Mouse (Mus musculus): ENCODE measurements around the gene Syndig1. TPM values are rescaled to one million over a fixed set of nuclear protein-coding genes. Genes with fewer than 3 reads are reported as not detected.

Gene Syndig1
- polyA plus RNA-seq, 1 experiment = 0.12 TPM

DNA sequence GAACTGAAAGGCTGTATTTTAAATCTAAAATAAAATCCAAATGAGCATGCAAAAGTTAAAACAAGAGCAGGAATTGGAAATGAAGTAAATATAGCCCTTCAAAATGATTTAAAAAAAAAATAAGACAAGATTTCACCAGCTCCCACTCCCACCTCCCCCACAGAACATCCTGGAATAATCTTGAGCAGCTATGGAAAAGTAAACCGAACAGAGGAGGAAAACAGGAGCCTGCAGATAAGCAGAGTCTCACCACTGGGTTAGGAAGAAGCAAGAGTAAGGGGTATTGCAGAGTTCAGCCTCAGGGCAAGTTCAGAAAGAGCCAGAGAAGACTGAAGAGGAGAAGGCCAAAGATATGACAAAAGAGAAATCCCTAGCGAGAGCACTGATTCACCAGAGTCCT is 48.9 kb downstream of the Syndig1 start:
- no peaks in the 10 kb centered on the region for H3K4me1 ChIP-seq (ENCODE audit: control insufficient read depth, insufficient read depth, low read length)
- no peaks in the 10 kb centered on the region for H3K36me3 ChIP-seq (ENCODE audit: control insufficient read depth, insufficient read depth, low read length)
- no peaks in the 10 kb centered on the region for H3K27me3 ChIP-seq (ENCODE audit: control insufficient read depth, insufficient read depth, low read length)
- no peak overlapping the region for H3K27ac ChIP-seq (ENCODE audit: control insufficient read depth, insufficient read depth, low read depth, low read length)
- TF ChIP-seq POLR2A (IDR thresholded peaks at IDR 0.05; ENCODE audit: control insufficient read depth, low read depth, low read length) (no peak), CTCF (IDR thresholded peaks at IDR 0.05; ENCODE audit: control insufficient read depth, insufficient read depth, insufficient replicate concordance, low read depth, low read length) (no peak)
- H3K4me3 ChIP-seq (ENCODE audit: control insufficient read depth, low read depth, low read length) = no peak overlapping the region

DNA sequence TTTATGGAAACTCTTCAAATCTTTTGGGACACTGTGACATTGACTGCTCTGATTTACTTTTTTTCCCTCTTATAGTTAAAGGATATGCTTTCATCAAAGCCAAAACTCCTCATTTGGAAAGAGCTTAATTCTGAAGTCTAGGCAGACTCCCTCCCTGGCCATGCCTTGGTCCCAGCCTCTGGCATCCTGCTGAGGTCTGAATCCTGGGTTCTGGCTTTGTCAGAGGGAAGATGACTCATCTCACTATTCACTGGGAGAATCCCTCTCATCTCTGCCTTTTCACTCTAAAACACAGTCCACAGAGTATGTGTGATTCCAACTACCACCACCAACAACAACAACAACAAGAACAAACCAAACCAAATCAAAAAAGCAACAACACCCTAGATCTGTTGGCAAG is 58.6 kb downstream of the Syndig1 start:
- Histone ChIP-seq H3K4me1 (ENCODE audit: control insufficient read depth, insufficient read depth, low read length) (no peaks in the 10 kb centered on the region), H3K36me3 (ENCODE audit: control insufficient read depth, insufficient read depth, low read length) (no peaks in the 10 kb centered on the region), H3K27me3 (ENCODE audit: control insufficient read depth, insufficient read depth, low read length) (no peaks in the 10 kb centered on the region), H3K4me3 (ENCODE audit: control insufficient read depth, low read depth, low read length) (no peak overlapping the region), H3K27ac (ENCODE audit: control insufficient read depth, insufficient read depth, low read depth, low read length) (no peak overlapping the region)
- TF ChIP-seq POLR2A (IDR thresholded peaks at IDR 0.05; ENCODE audit: control insufficient read depth, low read depth, low read length) (no peak), CTCF (IDR thresholded peaks at IDR 0.05; ENCODE audit: control insufficient read depth, insufficient read depth, insufficient replicate concordance, low read depth, low read length) (no peak)

DNA sequence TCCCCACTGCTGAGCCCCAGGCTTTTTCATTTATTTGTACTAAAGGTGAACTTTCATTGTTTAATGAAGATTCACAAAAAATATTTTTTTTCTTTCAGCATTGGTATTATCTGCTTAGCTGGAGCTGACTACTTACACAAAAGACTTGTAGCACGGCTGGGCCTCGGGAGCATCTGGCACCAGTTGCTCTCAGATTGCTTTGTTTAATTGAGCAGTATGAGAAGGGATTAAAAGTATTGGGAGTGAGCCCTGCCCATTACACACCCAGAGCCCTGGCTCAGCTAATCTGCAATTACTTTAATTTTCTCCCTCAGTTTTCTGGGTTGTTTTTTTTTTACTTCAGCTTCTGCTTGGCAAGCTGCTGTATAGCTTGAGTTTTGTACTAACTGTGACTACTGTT is 62.6 kb downstream of the Syndig1 start:
- TF ChIP-seq CTCF (IDR thresholded peaks at IDR 0.05; ENCODE audit: control insufficient read depth, insufficient read depth, insufficient replicate concordance, low read depth, low read length) (no peak), POLR2A (IDR thresholded peaks at IDR 0.05; ENCODE audit: control insufficient read depth, low read depth, low read length) (no peak)
- Histone ChIP-seq H3K4me1 (ENCODE audit: control insufficient read depth, insufficient read depth, low read length) (no peaks in the 10 kb centered on the region), H3K36me3 (ENCODE audit: control insufficient read depth, insufficient read depth, low read length) (no peaks in the 10 kb centered on the region), H3K27ac (ENCODE audit: control insufficient read depth, insufficient read depth, low read depth, low read length) (no peak overlapping the region), H3K27me3 (ENCODE audit: control insufficient read depth, insufficient read depth, low read length) (no peaks in the 10 kb centered on the region), H3K4me3 (ENCODE audit: control insufficient read depth, low read depth, low read length) (no peak overlapping the region)

DNA sequence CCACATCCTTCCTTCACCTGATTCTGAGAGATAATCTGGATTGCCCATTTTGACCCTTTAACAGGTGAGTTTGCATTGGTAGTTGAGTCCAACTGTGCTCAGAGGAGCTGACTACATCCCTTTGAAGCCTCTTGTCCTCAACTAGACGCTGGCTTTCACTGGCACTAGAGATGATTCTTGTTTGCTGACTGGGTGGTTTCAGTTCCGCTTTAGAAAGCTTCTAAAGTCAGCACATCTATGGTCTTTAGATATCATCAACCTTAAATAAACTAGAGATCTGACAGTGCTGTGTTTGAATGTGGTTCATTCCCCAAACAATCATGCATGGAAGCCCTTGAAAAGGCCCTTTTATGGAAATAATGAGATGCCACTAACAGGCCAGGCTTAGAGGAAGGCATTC is 67.3 kb downstream of the Syndig1 start:
- Histone ChIP-seq H3K27ac (ENCODE audit: control insufficient read depth, insufficient read depth, low read depth, low read length) (no peak overlapping the region), H3K4me3 (ENCODE audit: control insufficient read depth, low read depth, low read length) (no peak overlapping the region), H3K27me3 (ENCODE audit: control insufficient read depth, insufficient read depth, low read length) (no peaks in the 10 kb centered on the region), H3K36me3 (ENCODE audit: control insufficient read depth, insufficient read depth, low read length) (no peaks in the 10 kb centered on the region), H3K4me1 (ENCODE audit: control insufficient read depth, insufficient read depth, low read length) (no peaks in the 10 kb centered on the region)
- TF ChIP-seq POLR2A (IDR thresholded peaks at IDR 0.05; ENCODE audit: control insufficient read depth, low read depth, low read length) (no peak), CTCF (IDR thresholded peaks at IDR 0.05; ENCODE audit: control insufficient read depth, insufficient read depth, insufficient replicate concordance, low read depth, low read length) (no peak)

DNA sequence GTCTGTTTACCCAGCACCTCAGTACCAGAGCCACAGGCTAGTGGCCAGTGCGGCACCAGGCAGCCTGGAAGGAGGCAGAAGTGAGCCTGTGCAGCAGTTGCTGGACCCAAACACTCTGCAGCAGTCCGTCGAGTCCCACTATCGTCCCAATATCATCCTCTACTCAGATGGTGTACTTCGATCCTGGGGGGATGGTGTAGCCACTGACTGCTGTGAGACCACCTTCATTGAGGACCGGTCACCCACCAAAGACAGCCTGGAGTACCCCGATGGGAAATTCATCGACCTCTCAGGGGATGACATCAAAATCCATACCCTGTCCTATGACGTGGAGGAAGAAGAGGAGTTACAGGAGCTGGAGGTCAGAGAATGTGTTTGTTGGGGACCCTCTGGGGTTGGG is 70.6 kb downstream of the Syndig1 start:
- TF ChIP-seq CTCF (IDR thresholded peaks at IDR 0.05; ENCODE audit: control insufficient read depth, insufficient read depth, insufficient replicate concordance, low read depth, low read length) = no peak
- no peak for TF ChIP-seq POLR2A (IDR thresholded peaks at IDR 0.05; ENCODE audit: control insufficient read depth, low read depth, low read length)
- no peaks in the 10 kb centered on the region for H3K27me3 ChIP-seq (ENCODE audit: control insufficient read depth, insufficient read depth, low read length)

DNA sequence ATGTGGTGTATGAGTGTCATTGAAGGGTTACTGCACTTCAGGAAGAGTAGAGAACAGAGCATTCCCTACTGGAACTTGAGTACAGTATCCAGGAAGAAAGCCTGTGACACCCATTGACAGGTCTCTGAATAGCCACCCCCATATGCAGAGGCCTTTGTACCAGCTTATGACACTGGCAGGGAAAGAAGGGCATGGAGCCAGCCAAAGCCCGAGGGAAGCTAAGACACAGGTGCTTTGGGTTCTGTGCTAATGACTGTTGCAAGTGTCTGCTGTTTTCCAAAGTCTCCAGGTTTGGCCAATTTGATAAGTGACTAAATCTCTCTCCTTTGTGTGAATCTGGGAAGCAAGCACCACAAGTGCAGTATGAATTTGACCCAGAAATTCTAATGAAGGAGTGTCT is 71.6 kb downstream of the Syndig1 start:
- TF ChIP-seq POLR2A (IDR thresholded peaks at IDR 0.05; ENCODE audit: control insufficient read depth, low read depth, low read length) = no peak
- TF ChIP-seq CTCF (IDR thresholded peaks at IDR 0.05; ENCODE audit: control insufficient read depth, insufficient read depth, insufficient replicate concordance, low read depth, low read length) = no peak
- H3K4me1 ChIP-seq (ENCODE audit: control insufficient read depth, insufficient read depth, low read length) = no peaks in the 10 kb centered on the region
- no peak overlapping the region for H3K27ac ChIP-seq (ENCODE audit: control insufficient read depth, insufficient read depth, low read depth, low read length)
- H3K36me3 ChIP-seq (ENCODE audit: control insufficient read depth, insufficient read depth, low read length) = no peaks in the 10 kb centered on the region
- H3K27me3 ChIP-seq (ENCODE audit: control insufficient read depth, insufficient read depth, low read length) = no peaks in the 10 kb centered on the region
- H3K4me3 ChIP-seq (ENCODE audit: control insufficient read depth, low read depth, low read length) = no peak overlapping the region

More for the DNA sequence above, 70.6 kb downstream of the Syndig1 start:
- H3K27ac ChIP-seq (ENCODE audit: control insufficient read depth, insufficient read depth, low read depth, low read length) = no peak overlapping the region
- no peaks in the 10 kb centered on the region for H3K36me3 ChIP-seq (ENCODE audit: control insufficient read depth, insufficient read depth, low read length)
- no peak overlapping the region for H3K4me3 ChIP-seq (ENCODE audit: control insufficient read depth, low read depth, low read length)
- H3K4me1 ChIP-seq (ENCODE audit: control insufficient read depth, insufficient read depth, low read length) = no peaks in the 10 kb centered on the region

DNA sequence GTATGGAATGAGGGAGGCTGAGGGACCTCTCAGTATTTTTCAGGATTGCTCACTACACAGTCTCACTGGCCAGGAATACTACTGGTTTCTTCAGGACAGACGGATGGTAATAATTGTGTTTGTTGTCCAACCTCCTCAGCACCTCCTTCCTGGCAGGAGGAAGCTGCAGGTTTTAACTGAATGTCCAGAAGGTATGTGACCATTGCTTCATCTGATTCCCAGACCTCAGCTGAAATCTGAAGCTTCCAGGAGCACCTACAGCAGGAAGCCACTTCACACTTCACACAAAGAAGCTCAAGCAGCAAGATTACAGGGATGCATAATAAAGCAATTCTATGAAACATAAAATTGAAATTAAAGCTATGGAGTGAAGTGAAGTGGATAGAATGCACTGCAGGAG is 75.4 kb downstream of the Syndig1 start:
- Histone ChIP-seq H3K27me3 (ENCODE audit: control insufficient read depth, insufficient read depth, low read length) (no peaks in the 10 kb centered on the region), H3K36me3 (ENCODE audit: control insufficient read depth, insufficient read depth, low read length) (no peaks in the 10 kb centered on the region), H3K27ac (ENCODE audit: control insufficient read depth, insufficient read depth, low read depth, low read length) (no peak overlapping the region), H3K4me1 (ENCODE audit: control insufficient read depth, insufficient read depth, low read length) (no peaks in the 10 kb centered on the region), H3K4me3 (ENCODE audit: control insufficient read depth, low read depth, low read length) (no peak overlapping the region)
- TF ChIP-seq CTCF (IDR thresholded peaks at IDR 0.05; ENCODE audit: control insufficient read depth, insufficient read depth, insufficient replicate concordance, low read depth, low read length) = no peak
- no peak for TF ChIP-seq POLR2A (IDR thresholded peaks at IDR 0.05; ENCODE audit: control insufficient read depth, low read depth, low read length)

DNA sequence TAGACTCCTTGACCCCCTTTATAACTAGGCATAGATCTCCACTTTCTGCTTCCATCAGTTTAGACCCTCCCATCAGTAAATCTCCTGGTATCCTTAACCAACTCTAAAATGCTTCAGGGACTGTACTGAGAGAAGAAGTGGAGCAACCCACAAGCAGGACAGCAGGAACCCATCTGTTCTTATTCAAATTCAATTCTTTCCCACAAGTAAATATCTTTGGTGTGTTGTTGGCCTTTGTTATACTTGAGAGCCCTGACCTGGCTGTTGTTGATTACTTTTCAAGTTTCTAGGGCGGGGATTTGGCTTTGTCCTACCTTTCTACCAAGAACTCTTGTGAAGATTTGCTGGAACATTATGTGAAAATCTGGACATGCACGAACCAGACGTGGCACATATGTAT is 77.7 kb downstream of the Syndig1 start:
- Histone ChIP-seq H3K4me1 (ENCODE audit: control insufficient read depth, insufficient read depth, low read length) (no peaks in the 10 kb centered on the region), H3K36me3 (ENCODE audit: control insufficient read depth, insufficient read depth, low read length) (no peaks in the 10 kb centered on the region), H3K4me3 (ENCODE audit: control insufficient read depth, low read depth, low read length) (no peak overlapping the region), H3K27me3 (ENCODE audit: control insufficient read depth, insufficient read depth, low read length) (no peaks in the 10 kb centered on the region), H3K27ac (ENCODE audit: control insufficient read depth, insufficient read depth, low read depth, low read length) (no peak overlapping the region)
- TF ChIP-seq CTCF (IDR thresholded peaks at IDR 0.05; ENCODE audit: control insufficient read depth, insufficient read depth, insufficient replicate concordance, low read depth, low read length) (no peak), POLR2A (IDR thresholded peaks at IDR 0.05; ENCODE audit: control insufficient read depth, low read depth, low read length) (no peak)

All from testis, adult 2 months (tissue).